Mouse (Mus musculus) embryonic facial prominence, embryonic 10.5 days (tissue): ENCODE results near the gene Tmem33. TPM values are rescaled to one million over a fixed set of nuclear protein-coding genes. Genes with fewer than 3 reads are reported as not detected.

Experiments
- DNase-seq: peaks from one replicate; pipeline ENCODE4 v3.0.0-alpha.2; 2017; ENCODE audit warnings: low spot score
- H3K27ac ChIP-seq: fragments of 300-500 bp; sonication (generic); replicated peaks from 2 replicates; pipeline ENCODE4 v1.5.1; 2016; ENCODE audit warnings: mild to moderate bottlenecking
- H3K27me3 ChIP-seq: fragments of 300-500 bp; sonication (generic); replicated peaks from 2 replicates; pipeline ENCODE4 v1.6.1; 2016; ENCODE audit warnings: low read depth, mild to moderate bottlenecking; ENCODE audit not compliant: poor library complexity, severe bottlenecking
- H3K36me3 ChIP-seq: fragments of 300-500 bp; sonication (generic); replicated peaks from 2 replicates; pipeline ENCODE4 v1.6.1; 2016; ENCODE audit warnings: mild to moderate bottlenecking, moderate library complexity
- H3K4me1 ChIP-seq: fragments of 300-500 bp; sonication (generic); 2 replicates; pipeline ENCODE4 v1.6.1; 2016
- H3K4me3 ChIP-seq: fragments of 300-500 bp; sonication (generic); 2 replicates; pipeline ENCODE4 v1.5.1; 2016; ENCODE audit warnings: mild to moderate bottlenecking, moderate library complexity
- H3K9me3 ChIP-seq: fragments of 300-500 bp; sonication (generic); 2 replicates; pipeline ENCODE4 v1.6.1; 2016; ENCODE audit warnings: mild to moderate bottlenecking
- WGBS: fragments of 180-500 bp; shearing (Covaris S2); methylation state at CpG from one replicate; pipeline ENCODE4 v1.1.7; 2016; 5-methylcytosine and 5-hydroxymethylcytosine counted together
- polyA plus RNA-seq: library from polyadenylated mRNA; unstranded; fragments of >200 nt; fragmentation: Nextera tagmentation; extraction: Ambion mirVana; gene quantifications from 2 replicates; pipeline ENCODE4 v1.2.1, GENCODE M21; 2016

Gene Tmem33
- polyA plus RNA-seq, 1 experiment from 2014 or later: 106 TPM

DNA sequence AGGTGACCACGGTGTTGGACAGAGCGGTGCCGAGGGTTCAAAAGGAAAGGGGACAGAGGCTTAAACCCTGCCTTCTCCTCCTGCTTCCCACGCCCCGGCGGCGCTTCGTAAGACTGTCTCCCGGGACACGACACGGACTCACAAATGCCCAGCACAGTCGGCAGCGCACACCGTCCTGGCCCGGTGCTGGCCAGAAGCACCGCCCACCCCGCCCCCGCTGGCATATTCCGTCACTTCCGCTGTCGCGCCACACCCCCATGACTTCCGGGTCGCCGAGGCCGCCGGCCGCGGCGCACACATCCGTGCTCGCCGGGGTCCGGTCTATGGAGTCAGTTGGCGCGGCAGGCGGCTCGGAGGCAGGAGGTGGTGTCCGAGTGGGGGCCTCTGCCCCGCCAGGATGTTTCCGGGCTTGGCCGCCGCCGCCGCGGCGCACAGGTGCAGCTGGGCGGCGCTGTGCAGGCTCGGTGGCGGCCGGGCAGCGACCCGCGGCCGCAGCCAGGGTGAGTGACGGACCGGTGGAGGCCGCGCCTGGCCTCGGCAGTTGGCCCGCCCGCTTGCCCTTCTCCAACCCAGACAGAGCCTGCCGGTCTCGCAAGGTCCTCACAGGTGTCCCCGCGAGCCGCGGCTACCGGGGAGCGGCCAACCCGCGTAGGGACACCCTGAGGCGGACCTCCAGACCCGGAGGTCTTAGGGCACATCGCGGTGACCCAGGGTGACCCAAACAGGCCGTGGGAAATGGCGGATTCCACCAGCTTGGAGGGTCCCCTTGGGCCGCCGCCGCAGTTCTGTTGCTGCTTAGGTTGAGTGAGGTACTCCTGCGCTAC is 46.5 kb downstream of the Tmem33 start, which contains the start of gene Slc30a9:
Gene Slc30a9 (plus strand): TSS at position 258 of the 824 bp plus-strand sequence.
- DNase-seq: peak; percentile 94
- peak within 1 kb of the TSS; percentile 94 for H3K27ac ChIP-seq
- H3K9me3 ChIP-seq: no peaks in the 10 kb centered on the region
- H3K4me3 ChIP-seq: peak within 1 kb of the TSS; percentile 99
- peaks cover 10% of the 10 kb centered on the region for H3K4me1 ChIP-seq
- H3K27me3 ChIP-seq: no peaks in the 10 kb centered on the region
- peaks cover 12% of the 10 kb centered on the region for H3K36me3 ChIP-seq
- WGBS: under 1% methylated on average over 83 of the region's 83 CpGs

DNA sequence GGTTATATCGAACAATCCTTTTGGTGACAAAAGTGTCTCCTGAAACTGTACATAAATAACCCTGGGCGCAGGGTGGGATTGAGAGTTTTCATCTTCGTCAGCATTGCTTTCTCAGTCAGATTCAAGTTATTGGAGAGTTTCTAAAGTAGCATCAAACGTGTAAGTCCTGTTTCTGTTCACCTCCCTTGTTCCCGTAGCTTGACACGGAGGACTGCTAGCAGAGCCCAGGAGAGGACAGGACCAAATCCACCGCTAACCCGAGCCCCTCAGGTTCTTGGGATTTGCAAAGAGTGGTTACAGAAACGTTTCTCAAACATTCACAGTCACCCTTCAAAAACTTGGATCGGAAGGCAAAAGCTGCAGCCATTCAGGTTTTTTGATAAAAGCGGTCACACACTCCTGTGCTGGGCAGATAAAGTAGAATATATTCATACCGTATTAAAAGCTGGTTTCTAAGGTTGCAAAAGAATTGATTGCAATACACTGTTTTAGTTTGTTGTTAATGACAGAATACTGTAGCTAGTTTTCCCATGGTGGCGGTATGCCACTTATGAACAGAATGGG is 47.4 kb downstream of the Tmem33 start:
- Histone ChIP-seq H3K9me3 (no peaks in the 10 kb centered on the region), H3K27ac (peak overlapping the region; percentile 94), H3K27me3 (no peaks in the 10 kb centered on the region), H3K36me3 (peaks cover 12% of the 10 kb centered on the region), H3K4me1 (peaks cover 10% of the 10 kb centered on the region), H3K4me3 (peak overlapping the region; percentile 99)
- peak; percentile 10 for DNase-seq
- 35% methylated on average over 13 of the region's 13 CpGs for WGBS

DNA sequence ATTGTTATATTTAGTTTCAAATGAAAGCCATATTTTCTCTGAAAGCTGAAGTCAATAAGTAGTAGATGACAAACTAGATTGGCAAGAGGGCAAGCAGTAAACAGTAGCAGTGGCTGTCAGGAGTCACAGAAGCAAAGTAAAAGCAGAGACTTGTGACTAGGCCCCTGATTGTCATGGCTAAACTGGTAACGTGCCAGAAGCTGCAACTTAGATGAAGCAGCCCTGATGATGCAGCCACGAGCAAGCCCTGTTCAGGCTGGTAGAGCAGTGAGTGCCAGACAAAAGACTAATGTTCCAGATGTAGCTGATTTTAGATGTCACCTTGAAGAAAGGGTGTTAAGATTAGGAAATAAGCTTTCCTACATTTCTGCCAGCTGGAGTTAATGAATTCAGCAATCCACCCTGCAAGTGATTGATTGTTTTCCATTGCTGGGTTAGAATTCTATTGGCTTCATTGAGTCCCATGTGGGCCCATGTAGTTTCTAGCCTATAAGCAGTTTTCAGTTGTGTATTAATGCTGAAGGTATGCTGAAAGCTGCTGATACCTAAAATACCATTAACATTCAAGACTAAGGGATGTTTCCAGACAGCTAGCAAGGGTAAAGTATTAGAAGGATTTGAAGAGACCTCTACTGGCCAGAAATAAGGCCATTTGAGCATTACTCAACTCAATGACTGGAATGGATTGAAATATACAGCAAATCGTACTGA is 51.6 kb downstream of the Tmem33 start:
- no peak for DNase-seq
- no peaks in the 10 kb centered on the region for H3K9me3 ChIP-seq
- 85% methylated on average over 3 of the region's 3 CpGs for WGBS
- peaks cover 25% of the 10 kb centered on the region for H3K36me3 ChIP-seq
- H3K27ac ChIP-seq: no peak overlapping the region
- peaks cover 10% of the 10 kb centered on the region for H3K4me1 ChIP-seq
- H3K27me3 ChIP-seq: no peaks in the 10 kb centered on the region
- no peak overlapping the region for H3K4me3 ChIP-seq

DNA sequence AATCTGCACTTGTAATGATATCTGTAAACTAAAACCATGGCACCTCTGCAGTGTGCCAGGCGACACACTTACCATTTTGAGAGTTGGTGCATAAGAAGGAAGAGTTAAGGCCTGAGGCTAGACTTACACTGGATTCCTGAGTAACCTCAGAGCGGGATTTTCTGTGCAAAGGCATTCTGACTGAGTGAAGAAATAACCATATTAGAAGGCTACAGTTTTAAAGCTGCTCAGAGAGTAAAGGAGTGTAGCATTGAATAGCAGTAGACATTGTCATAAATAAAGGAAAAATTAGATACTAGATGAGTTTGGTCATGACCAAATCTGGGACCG is 52.1 kb downstream of the Tmem33 start:
- DNase-seq: no peak

DNA sequence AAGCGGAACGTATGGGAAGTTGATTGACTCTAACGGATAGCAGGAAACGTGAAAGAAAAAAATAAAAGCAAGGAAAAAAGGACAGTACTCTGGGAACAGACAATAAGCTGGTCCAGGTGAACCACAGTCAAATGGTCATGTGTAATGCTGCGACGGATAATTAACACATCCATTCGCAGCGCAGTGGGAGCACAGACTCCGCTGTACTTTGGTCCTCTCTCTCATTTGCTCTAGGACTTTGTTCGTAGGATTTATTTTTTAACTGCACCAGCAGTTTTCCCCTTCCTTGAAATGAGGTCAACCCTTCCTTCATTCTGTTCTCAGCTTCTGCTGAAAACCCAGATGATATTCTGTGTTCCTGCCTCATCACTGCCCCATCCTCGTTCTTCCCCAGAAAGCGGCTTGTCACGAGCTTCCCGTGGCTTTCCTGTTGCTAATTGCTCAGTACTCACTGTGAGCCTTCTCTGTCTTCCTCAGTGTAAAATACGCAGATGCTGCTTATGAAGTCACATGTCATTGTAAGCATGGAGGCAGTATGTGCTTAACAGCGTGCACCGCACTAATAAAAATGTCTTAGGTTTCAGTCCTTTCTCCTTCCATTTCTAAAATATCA is 61.4 kb downstream of the Tmem33 start:
- DNase-seq: no peak
- H3K4me1 ChIP-seq: no peaks in the 10 kb centered on the region
- H3K36me3 ChIP-seq: peaks cover 28% of the 10 kb centered on the region
- 91% methylated on average over 17 of the region's 17 CpGs for WGBS
- H3K9me3 ChIP-seq: no peaks in the 10 kb centered on the region
- H3K27me3 ChIP-seq: no peaks in the 10 kb centered on the region
- H3K4me3 ChIP-seq: no peak overlapping the region
- no peak overlapping the region for H3K27ac ChIP-seq

More for the DNA sequence above, 52.1 kb downstream of the Tmem33 start:
- H3K27me3 ChIP-seq: no peaks in the 10 kb centered on the region
- WGBS: 87% methylated on average over 3 of the region's 3 CpGs
- peaks cover 30% of the 10 kb centered on the region for H3K36me3 ChIP-seq
- no peak overlapping the region for H3K27ac ChIP-seq
- no peaks in the 10 kb centered on the region for H3K9me3 ChIP-seq
- H3K4me1 ChIP-seq: peaks cover 8% of the 10 kb centered on the region
- no peak overlapping the region for H3K4me3 ChIP-seq

DNA sequence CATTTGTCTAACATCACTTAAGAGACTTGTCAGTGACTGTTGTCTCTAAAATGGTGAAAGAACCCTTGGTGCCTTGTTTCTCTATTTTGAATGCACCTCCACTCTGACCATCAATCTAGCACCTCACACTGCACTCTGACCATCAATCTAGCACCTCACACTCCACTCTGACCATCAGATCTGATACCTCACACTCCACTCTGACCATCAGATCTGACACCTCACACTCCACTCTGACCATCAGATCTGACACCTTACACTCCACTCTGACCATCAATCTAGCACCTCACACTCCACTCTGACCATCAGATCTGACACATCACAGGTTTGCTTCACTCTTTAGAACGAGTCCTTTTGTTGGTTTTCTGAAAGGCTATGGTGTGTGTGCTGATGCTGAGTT is 63.7 kb downstream of the Tmem33 start:
- 79% methylated on average over 1 of the region's 1 CpGs for WGBS
- H3K27ac ChIP-seq: no peak overlapping the region
- H3K36me3 ChIP-seq: peaks cover 20% of the 10 kb centered on the region
- no peaks in the 10 kb centered on the region for H3K27me3 ChIP-seq
- no peak overlapping the region for H3K4me3 ChIP-seq
- no peaks in the 10 kb centered on the region for H3K4me1 ChIP-seq
- no peak for DNase-seq
- H3K9me3 ChIP-seq: no peaks in the 10 kb centered on the region

DNA sequence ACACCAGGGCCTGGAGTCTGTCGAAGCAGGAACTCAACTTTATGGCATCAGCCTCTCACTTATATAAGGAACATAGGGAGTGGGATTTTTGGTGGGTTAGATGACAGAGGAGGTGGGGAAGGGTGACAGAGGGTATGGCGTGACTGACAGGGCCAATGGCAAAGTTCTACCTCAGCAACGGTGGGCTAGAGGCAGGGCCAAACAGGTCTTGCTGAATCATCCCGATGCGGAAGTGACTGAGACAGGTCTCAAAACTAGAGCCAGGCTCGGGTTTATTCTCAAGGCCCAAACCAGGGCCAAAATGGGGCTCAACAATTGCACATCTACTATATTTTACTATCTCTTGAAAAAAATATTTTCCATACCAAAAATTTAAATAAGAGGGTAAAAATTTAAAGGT is 80.4 kb downstream of the Tmem33 start:
- H3K36me3 ChIP-seq: peaks cover 81% of the 10 kb centered on the region
- H3K27me3 ChIP-seq: no peaks in the 10 kb centered on the region
- no peak for DNase-seq
- no peaks in the 10 kb centered on the region for H3K4me1 ChIP-seq
- WGBS: 93% methylated on average over 6 of the region's 6 CpGs
- H3K27ac ChIP-seq: no peak overlapping the region
- no peaks in the 10 kb centered on the region for H3K9me3 ChIP-seq
- no peak overlapping the region for H3K4me3 ChIP-seq

Other genes with a start within 250 kb of the Tmem33 start
- 2.8 and 11.2 TPM in 2 replicates for gene Phox2b, start 161.3 kb upstream of the Tmem33 start, polyA plus RNA-seq
- 83.0 and 85.4 TPM in 2 replicates for gene Slc30a9, start 46.4 kb downstream of the Tmem33 start, polyA plus RNA-seq
- gene Bend4, start 167.7 kb downstream of the Tmem33 start, polyA plus RNA-seq: 10.5 and 12.2 TPM in 2 replicates